Mouse (Mus musculus): ENCODE measurements around the gene 7530416G11Rik. TPM values are rescaled to one million over a fixed set of nuclear protein-coding genes. Genes with fewer than 3 reads are reported as not detected.

Gene 7530416G11Rik
- not detected in 2 replicates for polyA plus RNA-seq (2015; fragmentation: Nextera tagmentation; extraction: Ambion mirVana)

DNA sequence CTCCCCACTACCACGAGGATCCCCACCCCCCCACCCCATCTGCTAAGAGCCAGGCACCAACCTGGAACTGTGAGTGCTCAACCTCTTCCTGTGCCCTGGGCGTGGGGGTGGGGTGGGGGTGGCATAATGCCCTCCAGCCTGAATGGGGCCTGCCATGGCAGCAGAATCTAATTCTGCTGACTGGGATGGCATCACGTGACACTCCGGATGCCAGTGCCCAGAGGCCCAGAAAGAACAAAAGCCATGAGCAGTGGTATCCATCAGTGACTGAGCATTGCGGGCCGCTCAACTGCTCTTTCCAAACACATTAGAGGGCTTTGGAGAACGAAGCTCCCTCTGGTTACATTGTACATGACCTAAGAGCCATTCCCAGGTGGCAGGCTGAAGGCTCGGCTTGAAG is at the start of gene 7530416G11Rik:
Gene 7530416G11Rik (minus strand): TSS at position 101 of the 400 bp plus-strand sequence.
- peaks cover 7% of the 10 kb centered on the region for H3K4me1 ChIP-seq
- H3K9ac ChIP-seq = no peak within 1 kb of the TSS
- WGBS = 82% methylated on average over 8 of the region's 8 CpGs
- no peak within 1 kb of the TSS for H3K4me2 ChIP-seq
- no peak within 1 kb of the TSS for H3K27ac ChIP-seq
- H3K4me3 ChIP-seq (replicated peaks) = no peak within 1 kb of the TSS
- no peaks in the 10 kb centered on the region for H3K9me3 ChIP-seq (replicated peaks)
- ATAC-seq (replicated peaks; ENCODE audit: low FRiP score) = no peak
- H3K36me3 ChIP-seq = no peaks in the 10 kb centered on the region
- no peaks in the 10 kb centered on the region for H3K27me3 ChIP-seq

DNA sequence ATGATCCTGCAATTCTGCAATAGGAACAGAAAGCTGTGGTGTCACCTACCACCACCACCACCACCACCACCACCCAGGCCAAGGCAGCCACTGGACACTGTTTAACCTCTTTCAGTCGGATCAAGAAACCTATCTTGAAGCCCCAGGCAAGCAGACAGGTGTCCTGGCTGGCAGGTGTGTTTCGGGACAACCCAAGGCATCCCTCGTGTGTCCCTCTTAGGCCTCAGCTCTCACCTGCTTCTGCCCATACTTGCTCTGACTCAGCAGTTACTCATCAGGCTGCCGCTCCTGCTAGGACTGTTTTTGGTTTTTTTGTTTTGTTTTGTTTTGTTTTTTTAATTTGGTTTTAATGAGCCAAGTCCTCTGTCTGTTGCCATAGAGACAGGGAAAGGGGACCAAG is 43.5 kb upstream of the 7530416G11Rik start:
- Histone ChIP-seq H3K4me2 (no peak overlapping the region), H3K4me3 (replicated peaks) (no peak overlapping the region), H3K9me3 (replicated peaks) (no peaks in the 10 kb centered on the region), H3K27me3 (no peaks in the 10 kb centered on the region), H3K36me3 (no peaks in the 10 kb centered on the region), H3K27ac (no peak overlapping the region), H3K9ac (no peak overlapping the region), H3K4me1 (peaks cover 9% of the 10 kb centered on the region; the same call in 1 of the 2 replicates)
- ATAC-seq (replicated peaks; ENCODE audit: low FRiP score) = no peak
- WGBS = 67% methylated on average over 4 of the region's 4 CpGs

- H3K9me3 ChIP-seq (replicated peaks) = no peaks in the 10 kb centered on the region
- H3K4me3 ChIP-seq (replicated peaks) = no peak overlapping the region
- H3K36me3 ChIP-seq = no peaks in the 10 kb centered on the region
- H3K9ac ChIP-seq = no peak overlapping the region
- H3K4me1 ChIP-seq = peaks cover 9% of the 10 kb centered on the region; the same call in 1 of the 2 replicates
- no peak for ATAC-seq (replicated peaks; ENCODE audit: low FRiP score)
- no peak overlapping the region for H3K27ac ChIP-seq
- 72% methylated on average over 5 of the region's 5 CpGs for WGBS
- H3K4me2 ChIP-seq = no peak overlapping the region
- H3K27me3 ChIP-seq = no peaks in the 10 kb centered on the region
Observed at GRCm38 (mm10) chr15:85545369-85545768, 42.3 kb upstream of the 7530416G11Rik start.

GRCm38 (mm10) chr15:85538170-85538569 is 35.1 kb upstream of the 7530416G11Rik start:
- H3K9me3 ChIP-seq (replicated peaks) = no peaks in the 10 kb centered on the region
- H3K9ac ChIP-seq = no peak overlapping the region
- H3K4me1 ChIP-seq = peaks cover 66% of the 10 kb centered on the region
- H3K4me2 ChIP-seq = no peak overlapping the region
- H3K27me3 ChIP-seq = no peaks in the 10 kb centered on the region
- ATAC-seq (replicated peaks; ENCODE audit: low FRiP score) = peak; percentile 68
- WGBS = 26% methylated on average over 11 of the region's 11 CpGs
- H3K27ac ChIP-seq = peak overlapping the region; percentile 63
- no peak overlapping the region for H3K4me3 ChIP-seq (replicated peaks)
- no peaks in the 10 kb centered on the region for H3K36me3 ChIP-seq

DNA sequence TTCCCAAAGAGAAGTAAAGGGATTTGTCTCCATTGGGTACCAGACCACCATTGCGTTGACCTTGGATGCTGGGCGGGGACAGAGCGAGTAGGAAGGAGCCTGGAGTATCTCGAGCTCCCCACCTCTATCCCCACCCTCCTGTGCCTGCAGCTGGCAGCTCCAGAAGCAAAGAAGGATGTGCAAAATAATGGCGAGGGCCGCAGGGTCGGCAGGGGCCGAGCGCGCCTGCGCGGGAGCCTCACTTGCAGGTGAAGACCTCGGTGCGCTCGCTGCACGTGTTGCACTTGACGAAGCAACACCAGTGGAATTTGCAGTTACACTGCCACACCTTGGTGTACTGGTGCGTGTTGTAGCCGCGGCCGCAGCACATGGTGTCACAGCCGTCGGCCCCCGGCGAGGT is 34.1 kb upstream of the 7530416G11Rik start:
- WGBS = 87% methylated on average over 25 of the region's 25 CpGs
- ATAC-seq (replicated peaks; ENCODE audit: low FRiP score) = no peak
- Histone ChIP-seq H3K4me3 (replicated peaks) (no peak overlapping the region), H3K9me3 (replicated peaks) (no peaks in the 10 kb centered on the region), H3K9ac (no peak overlapping the region), H3K27ac (peak overlapping the region; percentile 63), H3K4me1 (peaks cover 61% of the 10 kb centered on the region), H3K27me3 (no peaks in the 10 kb centered on the region), H3K4me2 (no peak overlapping the region), H3K36me3 (no peaks in the 10 kb centered on the region)

DNA sequence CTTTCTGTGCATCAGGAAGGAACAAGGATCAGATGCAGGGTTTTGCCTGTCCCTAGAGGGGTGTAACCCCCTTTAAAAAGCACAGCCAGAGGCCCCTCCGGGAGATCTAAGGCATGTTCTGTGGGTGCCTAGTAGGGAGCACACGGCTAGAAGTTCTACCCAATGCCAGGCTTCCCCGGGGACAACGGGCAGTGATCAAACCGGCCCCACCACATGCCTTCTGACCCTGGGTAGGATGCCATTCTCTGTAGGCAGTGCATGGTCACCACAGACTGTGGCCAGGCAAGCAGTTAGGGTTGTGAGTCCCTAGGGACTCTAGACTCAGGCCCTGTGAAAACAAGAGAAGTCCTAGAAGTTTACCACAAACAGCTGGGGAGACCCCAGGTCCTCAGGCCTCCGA is 31.6 kb upstream of the 7530416G11Rik start:
- 86% methylated on average over 6 of the region's 6 CpGs for WGBS
- Histone ChIP-seq H3K36me3 (no peaks in the 10 kb centered on the region), H3K27ac (peak overlapping the region; percentile 73), H3K4me1 (peaks cover 64% of the 10 kb centered on the region), H3K9ac (no peak overlapping the region), H3K27me3 (no peaks in the 10 kb centered on the region), H3K9me3 (replicated peaks) (no peaks in the 10 kb centered on the region), H3K4me3 (replicated peaks) (no peak overlapping the region), H3K4me2 (no peak overlapping the region)
- no peak for ATAC-seq (replicated peaks; ENCODE audit: low FRiP score)

DNA sequence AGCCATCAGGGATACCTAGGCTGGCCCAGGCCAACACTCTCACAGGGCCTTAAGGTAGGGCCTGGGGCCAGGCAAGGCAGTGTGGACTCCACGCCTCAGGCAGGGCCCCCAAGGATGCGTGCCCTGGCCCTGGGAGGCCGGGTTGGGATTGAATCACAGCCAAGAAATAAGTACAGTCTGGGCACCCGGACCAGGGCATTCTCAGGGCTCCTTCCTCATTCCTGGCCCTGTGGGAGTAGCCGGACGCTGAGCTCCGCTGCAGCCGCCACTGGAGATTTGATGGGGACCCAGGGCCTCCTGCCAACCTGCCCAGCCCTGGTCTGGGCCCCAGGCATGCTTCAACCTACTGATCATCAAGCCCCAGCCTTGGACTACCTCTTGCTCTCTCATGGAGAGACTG is 31.2 kb upstream of the 7530416G11Rik start:
- Histone ChIP-seq H3K9ac (0 out of 2 replicates have a peak overlapping the region, but pooled peaks have one; percentile 10), H3K4me2 (no peak overlapping the region), H3K27me3 (no peaks in the 10 kb centered on the region), H3K36me3 (no peaks in the 10 kb centered on the region), H3K9me3 (replicated peaks) (no peaks in the 10 kb centered on the region), H3K4me1 (peaks cover 64% of the 10 kb centered on the region), H3K4me3 (replicated peaks) (no peak overlapping the region), H3K27ac (peak overlapping the region; percentile 73)
- peak; percentile 31; the same call in 1 of the 2 replicates for ATAC-seq (replicated peaks; ENCODE audit: low FRiP score)
- 41% methylated on average over 8 of the region's 8 CpGs for WGBS

GRCm38 (mm10) chr15:85532063-85532462 is 29.0 kb upstream of the 7530416G11Rik start:
- Histone ChIP-seq H3K4me1 (peaks cover 45% of the 10 kb centered on the region), H3K9ac (no peak overlapping the region), H3K4me2 (no peak overlapping the region), H3K27me3 (peaks cover 3% of the 10 kb centered on the region; the same call in 1 of the 2 replicates), H3K36me3 (no peaks in the 10 kb centered on the region), H3K9me3 (replicated peaks) (no peaks in the 10 kb centered on the region), H3K4me3 (replicated peaks) (no peak overlapping the region), H3K27ac (no peak overlapping the region)
- no peak for ATAC-seq (replicated peaks; ENCODE audit: low FRiP score)
- 65% methylated on average over 3 of the region's 3 CpGs for WGBS

- Histone ChIP-seq H3K27me3 (peaks cover 6% of the 10 kb centered on the region; the same call in 1 of the 2 replicates), H3K4me2 (no peak overlapping the region), H3K27ac (peak overlapping the region; percentile 27; the same call in 1 of the 2 replicates), H3K4me1 (peaks cover 32% of the 10 kb centered on the region), H3K36me3 (no peaks in the 10 kb centered on the region), H3K4me3 (replicated peaks) (no peak overlapping the region), H3K9ac (no peak overlapping the region), H3K9me3 (replicated peaks) (no peaks in the 10 kb centered on the region)
- no peak for ATAC-seq (replicated peaks; ENCODE audit: low FRiP score)
- WGBS = 66% methylated on average over 3 of the region's 3 CpGs
Observed at GRCm38 (mm10) chr15:85529911-85530310, 26.9 kb upstream of the 7530416G11Rik start.

- 28% methylated on average over 12 of the region's 12 CpGs for WGBS
- Histone ChIP-seq H3K9me3 (replicated peaks) (no peaks in the 10 kb centered on the region), H3K27ac (0 out of 2 replicates have a peak overlapping the region, but pooled peaks have one; percentile 76), H3K4me1 (peaks cover 28% of the 10 kb centered on the region), H3K4me3 (replicated peaks) (no peak overlapping the region), H3K36me3 (no peaks in the 10 kb centered on the region), H3K27me3 (peaks cover 6% of the 10 kb centered on the region), H3K9ac (no peak overlapping the region), H3K4me2 (no peak overlapping the region)
- ATAC-seq (replicated peaks; ENCODE audit: low FRiP score) = no peak
Observed at GRCm38 (mm10) chr15:85524404-85524950, 21.4 kb upstream of the 7530416G11Rik start.

GRCm38 (mm10) chr15:85523173-85523991 is 20.4 kb upstream of the 7530416G11Rik start:
- peak; percentile 82 for ATAC-seq (replicated peaks; ENCODE audit: low FRiP score)
- Histone ChIP-seq H3K4me1 (peaks cover 32% of the 10 kb centered on the region), H3K27ac (peak overlapping the region; percentile 76), H3K9me3 (replicated peaks) (no peaks in the 10 kb centered on the region), H3K4me3 (replicated peaks) (no peak overlapping the region), H3K4me2 (peak overlapping the region; percentile 39), H3K27me3 (peaks cover 6% of the 10 kb centered on the region), H3K36me3 (no peaks in the 10 kb centered on the region), H3K9ac (peak overlapping the region; percentile 7; the same call in 1 of the 2 replicates)
- 1% methylated on average over 14 of the region's 14 CpGs for WGBS

GRCm38 (mm10) chr15:85519438-85519837 is 16.4 kb upstream of the 7530416G11Rik start:
- Histone ChIP-seq H3K27me3 (no peaks in the 10 kb centered on the region; the same call in 1 of the 2 replicates), H3K4me2 (no peak overlapping the region), H3K4me3 (replicated peaks) (no peak overlapping the region), H3K9me3 (replicated peaks) (no peaks in the 10 kb centered on the region), H3K36me3 (no peaks in the 10 kb centered on the region), H3K4me1 (peaks cover 27% of the 10 kb centered on the region), H3K9ac (no peak overlapping the region), H3K27ac (peak overlapping the region; percentile 49; the same call in 1 of the 2 replicates)
- WGBS = 60% methylated on average over 4 of the region's 4 CpGs
- 0 out of 2 replicates have a peak, but pooled peaks have one; percentile 28 for ATAC-seq (replicated peaks; ENCODE audit: low FRiP score)
